Mouse (Mus musculus): ENCODE results near the gene Ermap. TPM values are rescaled to one million over a fixed set of nuclear protein-coding genes. Genes with fewer than 3 reads are reported as not detected.

Ermap gene
- polyA plus RNA-seq, 2 experiments, result 191 to 300 TPM

- peaks cover 21% of the 10 kb centered on the region for H3K36me3 ChIP-seq (replicated peaks; ENCODE audit: control insufficient read depth, insufficient read depth, low read depth)
- 59% methylated on average over 10 of the region's 10 CpGs for WGBS (ENCODE audit: insufficient replicate concordance)
Observed at GRCm38 (mm10) chr4:119141191-119141590, 48.6 kb downstream of the Ermap start.

GRCm38 (mm10) chr4:119140126-119140525, 49.7 kb downstream of the Ermap start:
- 44% methylated on average over 3 of the region's 3 CpGs for WGBS (ENCODE audit: insufficient replicate concordance)
- no peaks in the 10 kb centered on the region for H3K9me3 ChIP-seq (ENCODE audit: control insufficient read depth, low read length)
- H3K27me3 ChIP-seq (ENCODE audit: control insufficient read depth, insufficient read depth, low read length), result no peaks in the 10 kb centered on the region; the same call in 1 of the 2 replicates
- no peak overlapping the region for H3K4me2 ChIP-seq (ENCODE audit: low read depth)
- no peak overlapping the region for H3K4me3 ChIP-seq (ENCODE audit: insufficient read depth in 1 of 2, low read depth in 2 of 2, low read length in 2 of 2)
- H3K4me1 ChIP-seq (replicated peaks; ENCODE audit: control insufficient read depth in 2 of 2, insufficient read depth in 2 of 2, low read length in 1 of 2), result peaks cover 2 to 5% of the 10 kb centered on the region in 2 experiments; a peak in 2 of 4 replicates
- TF ChIP-seq EP300 (IDR thresholded peaks at IDR 0.05; ENCODE audit: low read depth) (peak; percentile 22; the same call in 1 of the 2 replicates), CTCF (IDR thresholded peaks at IDR 0.05; ENCODE audit: low read depth) (peak; percentile 99)
- ATAC-seq (ENCODE audit: insufficient read depth) (no peak), DNase-seq (ENCODE audit: low read depth in 3 of 3, low spot score in 3 of 3) (peak in 2 of 3 experiments; percentile 53 to 56)
- H3K9ac ChIP-seq (replicated peaks), result no peak overlapping the region
- H3K27ac ChIP-seq, result no peak overlapping the region
- peaks cover 32% of the 10 kb centered on the region for H3K36me3 ChIP-seq (replicated peaks; ENCODE audit: control insufficient read depth, insufficient read depth, low read depth)

More at GRCm38 (mm10) chr4:119141191-119141590, 48.6 kb downstream of the Ermap start:
- Histone ChIP-seq H3K27ac (no peak overlapping the region), H3K4me2 (ENCODE audit: low read depth) (no peak overlapping the region), H3K4me3 (ENCODE audit: insufficient read depth in 1 of 2, low read depth in 2 of 2, low read length in 2 of 2) (no peak overlapping the region), H3K4me1 (replicated peaks; ENCODE audit: control insufficient read depth in 2 of 2, insufficient read depth in 2 of 2, low read length in 1 of 2) (peaks cover 2 to 5% of the 10 kb centered on the region in 2 experiments; a peak in 2 of 4 replicates), H3K27me3 (ENCODE audit: control insufficient read depth, insufficient read depth, low read length) (no peaks in the 10 kb centered on the region; the same call in 1 of the 2 replicates), H3K9me3 (ENCODE audit: control insufficient read depth, low read length) (no peaks in the 10 kb centered on the region), H3K9ac (replicated peaks) (no peak overlapping the region)
- TF ChIP-seq EP300 (IDR thresholded peaks at IDR 0.05; ENCODE audit: low read depth) (no peak), CTCF (IDR thresholded peaks at IDR 0.05; ENCODE audit: low read depth) (no peak)
- ATAC-seq (ENCODE audit: insufficient read depth) (no peak), DNase-seq (ENCODE audit: low read depth in 3 of 3, low spot score in 3 of 3) (no peak)

GRCm38 (mm10) chr4:119138776-119139175, 51.0 kb downstream of the Ermap start:
- ATAC-seq (ENCODE audit: insufficient read depth) (no peak), DNase-seq (ENCODE audit: low read depth in 3 of 3, low spot score in 3 of 3) (no peak)
- Histone ChIP-seq H3K4me1 (replicated peaks; ENCODE audit: control insufficient read depth in 2 of 2, insufficient read depth in 2 of 2, low read length in 1 of 2) (peaks cover 2 to 5% of the 10 kb centered on the region in 2 experiments; a peak in 2 of 4 replicates), H3K9me3 (ENCODE audit: control insufficient read depth, low read length) (no peaks in the 10 kb centered on the region), H3K4me3 (ENCODE audit: insufficient read depth in 1 of 2, low read depth in 2 of 2, low read length in 2 of 2) (no peak overlapping the region), H3K27me3 (ENCODE audit: control insufficient read depth, insufficient read depth, low read length) (no peaks in the 10 kb centered on the region; the same call in 1 of the 2 replicates), H3K36me3 (replicated peaks; ENCODE audit: control insufficient read depth, insufficient read depth, low read depth) (peaks cover 46% of the 10 kb centered on the region), H3K4me2 (ENCODE audit: low read depth) (no peak overlapping the region), H3K27ac (no peak overlapping the region), H3K9ac (replicated peaks) (no peak overlapping the region)
- no peak for TF ChIP-seq CTCF (IDR thresholded peaks at IDR 0.05; ENCODE audit: low read depth)
- 70% methylated on average over 8 of the region's 8 CpGs for WGBS (ENCODE audit: insufficient replicate concordance)

- ATAC-seq (ENCODE audit: insufficient read depth), result peak; percentile 58
- no peaks in the 10 kb centered on the region for H3K9me3 ChIP-seq (ENCODE audit: control insufficient read depth, low read length)
- 53% methylated on average over 18 of the region's 18 CpGs for WGBS (ENCODE audit: insufficient replicate concordance)
- H3K27me3 ChIP-seq (ENCODE audit: control insufficient read depth, insufficient read depth, low read length), result no peaks in the 10 kb centered on the region
- DNase-seq (ENCODE audit: low read depth in 3 of 3, low spot score in 3 of 3), result peak in 1 of 3 experiments; percentile 45
- H3K36me3 ChIP-seq (replicated peaks; ENCODE audit: control insufficient read depth, insufficient read depth, low read depth), result peaks cover 52% of the 10 kb centered on the region
- no peak overlapping the region for H3K4me3 ChIP-seq (ENCODE audit: insufficient read depth in 1 of 2, low read depth in 2 of 2, low read length in 2 of 2)
- no peak overlapping the region for H3K4me2 ChIP-seq (ENCODE audit: low read depth)
- no peak overlapping the region for H3K27ac ChIP-seq
- H3K9ac ChIP-seq (replicated peaks), result no peak overlapping the region
- TF ChIP-seq CTCF (IDR thresholded peaks at IDR 0.05; ENCODE audit: low read depth) (no peak), EP300 (IDR thresholded peaks at IDR 0.05; ENCODE audit: low read depth) (no peak)
- H3K4me1 ChIP-seq (replicated peaks; ENCODE audit: control insufficient read depth in 2 of 2, insufficient read depth in 2 of 2, low read length in 1 of 2), result peaks cover 2 to 5% of the 10 kb centered on the region in 2 experiments; a peak in 2 of 4 replicates
Observed at GRCm38 (mm10) chr4:119138171-119138570, 51.6 kb downstream of the Ermap start.

GRCm38 (mm10) chr4:119137313-119137712, 52.5 kb downstream of the Ermap start:
- H3K9ac ChIP-seq (replicated peaks), result no peak overlapping the region
- no peak overlapping the region for H3K4me3 ChIP-seq (ENCODE audit: insufficient read depth in 1 of 2, low read depth in 2 of 2, low read length in 2 of 2)
- 41% methylated on average over 8 of the region's 8 CpGs for WGBS (ENCODE audit: insufficient replicate concordance)
- no peaks in the 10 kb centered on the region for H3K27me3 ChIP-seq (ENCODE audit: control insufficient read depth, insufficient read depth, low read length)
- no peak for ATAC-seq (ENCODE audit: insufficient read depth)
- H3K9me3 ChIP-seq (ENCODE audit: control insufficient read depth, low read length), result no peaks in the 10 kb centered on the region
- no peak overlapping the region for H3K27ac ChIP-seq
- DNase-seq (ENCODE audit: low read depth in 3 of 3, low spot score in 3 of 3), result no peak
- TF ChIP-seq CTCF (IDR thresholded peaks at IDR 0.05; ENCODE audit: low read depth), result no peak
- no peak overlapping the region for H3K4me2 ChIP-seq (ENCODE audit: low read depth)
- peaks cover 60% of the 10 kb centered on the region for H3K36me3 ChIP-seq (replicated peaks; ENCODE audit: control insufficient read depth, insufficient read depth, low read depth)
- peaks cover 2% of the 10 kb centered on the region in 2 experiments; a peak in 1 of 4 replicates for H3K4me1 ChIP-seq (replicated peaks; ENCODE audit: control insufficient read depth in 2 of 2, insufficient read depth in 2 of 2, low read length in 1 of 2)
